Mouse (Mus musculus): ENCODE measurements around the gene Adprhl1. TPM values are rescaled to one million over a fixed set of nuclear protein-coding genes. Genes with fewer than 3 reads are reported as not detected.

Adprhl1 gene
- polyA plus RNA-seq, 1 experiment from 2014 or later, result 4.4 TPM

DNA sequence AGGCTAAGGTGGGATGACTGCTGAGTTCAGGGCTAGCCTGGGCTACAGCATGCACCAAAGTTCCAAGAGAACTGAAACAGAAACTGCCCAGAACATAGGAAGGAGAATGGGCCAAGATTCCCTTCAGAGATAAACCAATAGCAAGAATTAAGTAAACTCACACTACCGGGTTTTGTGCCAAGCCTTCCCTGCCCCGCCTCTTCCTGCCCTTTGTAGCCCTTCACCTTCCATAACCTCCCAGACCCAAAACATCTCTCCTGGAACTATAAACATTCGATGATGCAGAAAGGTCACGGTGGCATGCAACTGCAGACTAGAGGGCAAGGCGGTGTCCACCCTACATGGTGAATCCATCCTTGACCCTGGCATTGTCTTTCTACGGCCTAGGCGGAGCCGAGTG, 63.7 kb downstream of the Adprhl1 start:
- Histone ChIP-seq H3K27ac (replicated peaks) (no peak overlapping the region), H3K4me1 (peaks cover 6% of the 10 kb centered on the region), H3K9me3 (replicated peaks) (no peaks in the 10 kb centered on the region), H3K27me3 (no peaks in the 10 kb centered on the region), H3K9ac (no peak overlapping the region), H3K4me2 (replicated peaks) (no peak overlapping the region), H3K36me3 (peaks cover 8% of the 10 kb centered on the region; the same call in 1 of the 2 replicates), H3K4me3 (replicated peaks) (no peak overlapping the region)
- ATAC-seq (ENCODE audit: insufficient number of reproducible peaks, low FRiP score, low TSS enrichment, low read depth), result no peak
- WGBS, result 88% methylated on average over 8 of the region's 8 CpGs

GRCm38 (mm10) chr8:13188857-13189256, 65.1 kb downstream of the Adprhl1 start:
- no peak for ATAC-seq (ENCODE audit: insufficient number of reproducible peaks, low FRiP score, low TSS enrichment, low read depth)
- 84% methylated on average over 1 of the region's 1 CpGs for WGBS
- H3K36me3 ChIP-seq, result peaks cover 8% of the 10 kb centered on the region; the same call in 1 of the 2 replicates
- H3K4me3 ChIP-seq (replicated peaks), result no peak overlapping the region
- no peaks in the 10 kb centered on the region for H3K4me1 ChIP-seq
- no peaks in the 10 kb centered on the region for H3K9me3 ChIP-seq (replicated peaks)
- no peak overlapping the region for H3K9ac ChIP-seq
- H3K4me2 ChIP-seq (replicated peaks), result no peak overlapping the region
- H3K27ac ChIP-seq (replicated peaks), result no peak overlapping the region
- no peaks in the 10 kb centered on the region for H3K27me3 ChIP-seq

DNA sequence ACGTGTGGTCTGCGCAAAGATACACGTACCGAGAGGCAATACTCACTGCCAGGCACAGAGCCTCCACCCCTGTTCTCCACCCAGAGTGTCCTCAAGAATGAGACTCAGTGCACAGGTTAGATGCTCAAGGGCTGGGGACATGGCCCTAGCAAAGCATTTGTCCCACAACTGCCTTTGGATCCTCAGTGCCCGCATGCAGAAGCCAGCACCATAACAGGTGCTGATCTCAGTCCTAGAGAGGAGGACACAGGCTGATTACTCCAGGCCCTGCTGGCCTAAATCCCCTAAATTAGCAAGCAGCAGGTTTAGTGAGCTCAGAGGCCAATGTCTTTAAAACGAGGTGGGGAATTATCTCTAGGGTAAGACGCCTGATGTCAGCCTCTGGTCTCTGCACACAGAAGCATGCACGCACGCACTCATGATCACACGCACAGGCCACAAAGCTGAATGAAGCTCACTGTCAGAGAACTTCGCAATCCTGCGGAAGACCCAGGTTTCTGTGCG, 65.9 kb downstream of the Adprhl1 start:
- Histone ChIP-seq H3K27ac (replicated peaks) (no peak overlapping the region), H3K36me3 (peaks cover 8% of the 10 kb centered on the region; the same call in 1 of the 2 replicates), H3K4me3 (replicated peaks) (no peak overlapping the region), H3K4me2 (replicated peaks) (no peak overlapping the region), H3K4me1 (no peaks in the 10 kb centered on the region), H3K9ac (no peak overlapping the region), H3K27me3 (no peaks in the 10 kb centered on the region), H3K9me3 (replicated peaks) (no peaks in the 10 kb centered on the region)
- 85% methylated on average over 13 of the region's 13 CpGs for WGBS
- no peak for ATAC-seq (ENCODE audit: insufficient number of reproducible peaks, low FRiP score, low TSS enrichment, low read depth)

DNA sequence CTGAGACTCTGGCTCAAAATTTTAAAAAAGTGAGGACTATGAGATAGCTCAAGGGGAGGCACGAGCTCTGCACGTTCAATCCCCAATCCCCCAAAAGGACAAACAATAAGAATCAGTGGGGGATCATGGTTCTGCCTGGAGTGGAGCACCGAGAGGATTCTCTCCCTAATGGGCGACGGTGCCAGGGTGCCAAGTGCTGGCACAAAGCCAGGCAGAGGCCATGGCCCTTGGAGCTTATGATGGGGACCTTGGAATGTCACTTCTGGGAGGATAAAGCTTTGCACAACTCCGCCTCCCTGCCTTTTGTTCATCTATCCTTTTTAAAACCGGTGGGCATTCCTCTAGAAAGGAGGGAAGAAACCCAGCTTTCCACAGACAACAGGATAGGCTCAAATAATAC, 66.3 kb downstream of the Adprhl1 start:
- Histone ChIP-seq H3K4me3 (replicated peaks) (no peak overlapping the region), H3K4me1 (no peaks in the 10 kb centered on the region), H3K27ac (replicated peaks) (no peak overlapping the region), H3K27me3 (no peaks in the 10 kb centered on the region), H3K9me3 (replicated peaks) (no peaks in the 10 kb centered on the region), H3K9ac (no peak overlapping the region), H3K4me2 (replicated peaks) (no peak overlapping the region), H3K36me3 (peaks cover 8% of the 10 kb centered on the region; the same call in 1 of the 2 replicates)
- ATAC-seq (ENCODE audit: insufficient number of reproducible peaks, low FRiP score, low TSS enrichment, low read depth), result no peak
- 79% methylated on average over 7 of the region's 7 CpGs for WGBS

DNA sequence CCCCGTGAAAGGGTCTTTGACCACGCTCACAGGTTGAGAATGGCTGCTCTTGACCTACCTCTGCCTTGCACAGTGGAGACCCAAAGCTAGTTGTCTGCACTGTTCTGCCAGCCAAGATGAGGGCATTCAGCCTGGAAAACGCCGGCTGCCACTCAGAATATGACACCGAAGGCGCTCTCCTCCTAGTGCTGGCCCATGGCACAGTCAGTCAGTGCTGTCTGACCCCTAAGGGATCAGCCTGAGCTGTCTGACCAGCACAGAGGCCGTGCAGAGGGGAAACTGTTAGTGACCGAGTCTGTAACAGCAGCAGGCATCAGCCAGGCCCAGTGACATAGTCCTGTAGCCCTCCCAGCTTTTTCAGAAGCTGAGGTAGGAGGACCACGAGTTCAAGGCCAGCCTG, 66.7 kb downstream of the Adprhl1 start:
- ATAC-seq (ENCODE audit: insufficient number of reproducible peaks, low FRiP score, low TSS enrichment, low read depth), result no peak
- Histone ChIP-seq H3K4me2 (replicated peaks) (no peak overlapping the region), H3K4me3 (replicated peaks) (no peak overlapping the region), H3K27ac (replicated peaks) (no peak overlapping the region), H3K9ac (no peak overlapping the region), H3K4me1 (no peaks in the 10 kb centered on the region), H3K36me3 (peaks cover 8% of the 10 kb centered on the region; the same call in 1 of the 2 replicates), H3K27me3 (no peaks in the 10 kb centered on the region), H3K9me3 (replicated peaks) (no peaks in the 10 kb centered on the region)
- 73% methylated on average over 9 of the region's 9 CpGs for WGBS

DNA sequence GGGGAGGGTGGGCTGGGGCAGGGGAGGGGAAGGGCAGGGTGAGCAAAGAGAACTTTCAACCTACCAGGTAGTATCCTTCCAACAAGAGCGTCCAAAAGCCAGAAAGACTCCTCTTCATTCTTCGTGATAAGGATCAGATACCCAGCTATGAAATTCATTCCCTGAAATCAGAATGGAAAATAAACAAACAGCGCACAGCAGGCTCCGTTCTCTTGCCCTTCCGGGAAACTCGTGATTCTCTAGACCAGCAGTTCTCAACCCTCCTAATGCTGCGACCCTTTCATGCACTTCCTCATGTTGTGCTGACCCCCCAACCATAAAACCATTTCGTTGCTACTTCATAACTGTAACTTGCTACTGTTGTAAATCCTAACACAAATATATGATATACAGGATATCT, 67.1 kb downstream of the Adprhl1 start:
- no peak overlapping the region for H3K27ac ChIP-seq (replicated peaks)
- no peaks in the 10 kb centered on the region for H3K9me3 ChIP-seq (replicated peaks)
- H3K36me3 ChIP-seq, result peaks cover 8% of the 10 kb centered on the region; the same call in 1 of the 2 replicates
- ATAC-seq (ENCODE audit: insufficient number of reproducible peaks, low FRiP score, low TSS enrichment, low read depth), result no peak
- no peak overlapping the region for H3K4me2 ChIP-seq (replicated peaks)
- no peaks in the 10 kb centered on the region for H3K27me3 ChIP-seq
- no peak overlapping the region for H3K9ac ChIP-seq
- H3K4me3 ChIP-seq (replicated peaks), result no peak overlapping the region
- H3K4me1 ChIP-seq, result no peaks in the 10 kb centered on the region
- 82% methylated on average over 8 of the region's 8 CpGs for WGBS

GRCm38 (mm10) chr8:13181691-13181976, 72.3 kb downstream of the Adprhl1 start:
- H3K9me3 ChIP-seq (replicated peaks), result no peaks in the 10 kb centered on the region
- no peaks in the 10 kb centered on the region for H3K4me1 ChIP-seq
- ATAC-seq (ENCODE audit: insufficient number of reproducible peaks, low FRiP score, low TSS enrichment, low read depth), result no peak
- H3K9ac ChIP-seq, result no peak overlapping the region
- no peak overlapping the region for H3K4me3 ChIP-seq (replicated peaks)
- no peaks in the 10 kb centered on the region for H3K27me3 ChIP-seq
- 51% methylated on average over 2 of the region's 2 CpGs for WGBS
- peaks cover 20% of the 10 kb centered on the region for H3K36me3 ChIP-seq
- H3K4me2 ChIP-seq (replicated peaks), result no peak overlapping the region
- H3K27ac ChIP-seq (replicated peaks), result no peak overlapping the region

GRCm38 (mm10) chr8:13180911-13181690, 72.9 kb downstream of the Adprhl1 start:
- Histone ChIP-seq H3K9ac (no peak overlapping the region), H3K4me3 (replicated peaks) (no peak overlapping the region), H3K36me3 (peaks cover 25% of the 10 kb centered on the region), H3K4me1 (no peaks in the 10 kb centered on the region), H3K9me3 (replicated peaks) (no peaks in the 10 kb centered on the region), H3K27ac (replicated peaks) (no peak overlapping the region), H3K27me3 (no peaks in the 10 kb centered on the region), H3K4me2 (replicated peaks) (no peak overlapping the region)
- WGBS, result 80% methylated on average over 18 of the region's 18 CpGs
- ATAC-seq (ENCODE audit: insufficient number of reproducible peaks, low FRiP score, low TSS enrichment, low read depth), result no peak

- Histone ChIP-seq H3K9ac (no peak overlapping the region), H3K27ac (replicated peaks) (no peak overlapping the region), H3K36me3 (peaks cover 32% of the 10 kb centered on the region), H3K4me3 (replicated peaks) (no peak overlapping the region), H3K27me3 (no peaks in the 10 kb centered on the region), H3K4me1 (no peaks in the 10 kb centered on the region), H3K4me2 (replicated peaks) (no peak overlapping the region), H3K9me3 (replicated peaks) (no peaks in the 10 kb centered on the region)
- WGBS, result 79% methylated on average over 9 of the region's 9 CpGs
- no peak for ATAC-seq (ENCODE audit: insufficient number of reproducible peaks, low FRiP score, low TSS enrichment, low read depth)
Observed at GRCm38 (mm10) chr8:13180408-13180807, 73.6 kb downstream of the Adprhl1 start.

DNA sequence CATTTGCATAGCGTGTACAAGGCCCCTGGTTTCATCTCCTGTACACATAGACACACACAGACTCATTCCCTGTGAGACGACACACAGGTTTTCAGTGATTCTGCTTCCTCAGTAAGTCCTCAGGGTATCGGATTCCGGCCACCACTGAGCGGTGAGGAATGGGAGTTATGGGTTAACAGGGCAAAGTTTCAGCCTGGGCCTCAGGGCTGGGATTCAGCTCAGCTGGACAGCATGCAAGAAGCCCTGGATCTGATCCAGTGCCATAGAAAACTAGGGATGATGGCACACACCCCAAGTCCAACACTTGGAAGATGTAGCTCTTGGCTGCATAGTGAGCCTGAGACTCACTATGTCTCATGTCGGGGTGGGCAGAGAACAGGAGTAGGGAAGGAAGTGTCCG, 74.0 kb downstream of the Adprhl1 start:
- WGBS, result 61% methylated on average over 7 of the region's 7 CpGs
- no peak for ATAC-seq (ENCODE audit: insufficient number of reproducible peaks, low FRiP score, low TSS enrichment, low read depth)
- H3K4me3 ChIP-seq (replicated peaks), result no peak overlapping the region
- H3K27me3 ChIP-seq, result no peaks in the 10 kb centered on the region
- H3K9me3 ChIP-seq (replicated peaks), result no peaks in the 10 kb centered on the region
- H3K36me3 ChIP-seq, result peaks cover 37% of the 10 kb centered on the region
- no peaks in the 10 kb centered on the region for H3K4me1 ChIP-seq
- H3K9ac ChIP-seq, result no peak overlapping the region; the same call in 1 of the 2 replicates
- no peak overlapping the region for H3K4me2 ChIP-seq (replicated peaks)
- H3K27ac ChIP-seq (replicated peaks), result no peak overlapping the region

DNA sequence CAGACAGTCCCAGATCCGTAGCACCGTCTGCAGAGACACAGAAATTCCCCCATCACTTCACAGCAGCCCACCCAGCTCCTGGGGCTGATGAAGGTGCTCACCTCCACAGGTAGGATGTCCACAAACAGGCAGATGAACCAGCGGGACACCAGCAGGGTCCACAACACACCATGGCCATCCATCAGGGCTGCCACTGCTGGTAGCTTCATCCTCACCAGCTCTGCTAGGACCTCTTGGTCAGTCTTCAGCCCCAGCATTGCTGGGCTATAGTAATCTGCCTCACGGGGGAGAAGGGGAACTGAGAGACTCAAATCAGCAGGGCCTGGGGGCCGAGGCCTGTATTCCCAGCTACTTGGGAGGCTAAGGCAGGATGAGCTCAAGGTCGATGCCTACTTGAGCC, 74.5 kb downstream of the Adprhl1 start:
- H3K4me3 ChIP-seq (replicated peaks), result no peak overlapping the region
- H3K9ac ChIP-seq, result no peak overlapping the region
- H3K36me3 ChIP-seq, result peaks cover 40% of the 10 kb centered on the region
- H3K27me3 ChIP-seq, result no peaks in the 10 kb centered on the region
- WGBS, result 66% methylated on average over 6 of the region's 6 CpGs
- no peaks in the 10 kb centered on the region for H3K4me1 ChIP-seq
- H3K27ac ChIP-seq (replicated peaks), result no peak overlapping the region
- no peak for ATAC-seq (ENCODE audit: insufficient number of reproducible peaks, low FRiP score, low TSS enrichment, low read depth)
- no peaks in the 10 kb centered on the region for H3K9me3 ChIP-seq (replicated peaks)
- no peak overlapping the region for H3K4me2 ChIP-seq (replicated peaks)

DNA sequence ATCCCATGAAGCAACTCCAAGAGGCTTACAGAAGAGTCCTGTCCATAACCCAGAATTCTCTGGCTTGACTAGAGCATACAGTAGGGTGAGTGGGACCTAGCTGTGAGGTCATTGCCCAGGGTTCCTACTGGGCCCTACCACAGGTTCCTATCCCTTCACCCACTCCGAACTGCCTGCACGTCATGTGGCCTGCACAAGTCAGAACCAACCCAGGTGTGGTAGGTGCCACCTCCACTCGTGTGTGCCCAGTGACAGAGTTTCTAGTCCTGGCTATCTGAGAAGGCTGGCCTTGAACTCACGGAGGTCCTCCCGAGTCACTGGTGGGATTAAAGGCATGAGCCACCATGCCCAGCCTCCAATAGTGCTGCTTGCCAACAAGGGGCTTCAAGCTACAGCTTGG, 75.8 kb downstream of the Adprhl1 start:
- no peak overlapping the region for H3K4me3 ChIP-seq (replicated peaks)
- H3K9me3 ChIP-seq (replicated peaks), result no peaks in the 10 kb centered on the region
- 89% methylated on average over 5 of the region's 5 CpGs for WGBS
- no peak overlapping the region for H3K4me2 ChIP-seq (replicated peaks)
- H3K4me1 ChIP-seq, result no peaks in the 10 kb centered on the region
- no peak overlapping the region for H3K9ac ChIP-seq
- no peak for ATAC-seq (ENCODE audit: insufficient number of reproducible peaks, low FRiP score, low TSS enrichment, low read depth)
- peaks cover 53% of the 10 kb centered on the region for H3K36me3 ChIP-seq
- no peaks in the 10 kb centered on the region for H3K27me3 ChIP-seq
- H3K27ac ChIP-seq (replicated peaks), result no peak overlapping the region
